Comparison of ENCODE assay signal across 7 mouse cellular contexts in genomic region chr14:84447661-84448380, GRCm38 (mm10). TPM values are rescaled to one million over a fixed set of nuclear protein-coding genes. Genes with fewer than 3 reads are reported as not detected.
DNase-seq lines count a peak whose midpoint lies in the region; ATAC-seq and TF ChIP-seq lines count a peak whose summit lies in the region.

No protein-coding gene starts in this region.

- no peaks in the 10 kb centered on the region for H3K36me3 ChIP-seq in ES-E14 (ENCODE audit: control insufficient read depth, insufficient read depth, low read length, poor library complexity, severe bottlenecking)
- no peaks in the 10 kb centered on the region for H3K36me3 ChIP-seq in intestine, postnatal 0 days (ENCODE audit: control insufficient read depth, insufficient read depth)
- no peaks in the 10 kb centered on the region for H3K36me3 ChIP-seq in limb, embryonic 10.5 days

- peak overlapping the region; percentile 43 to 49; a peak in 3 of 4 replicates for H3K4me3 ChIP-seq in ES-E14 (ENCODE audit: insufficient read depth in 1 of 2, low read depth in 1 of 2, low read length in 2 of 2, poor library complexity in 1 of 2, severe bottlenecking in 1 of 2)
- peak overlapping the region; percentile 35 for H3K4me3 ChIP-seq in intestine, postnatal 0 days (ENCODE audit: low read depth, low read length)
- H3K4me3 ChIP-seq in limb, embryonic 10.5 days = peak overlapping the region; percentile 66

- peak; percentile 42 for TF ChIP-seq CTCF in intestine, postnatal 0 days (IDR thresholded peaks at IDR 0.05; ENCODE audit: low read depth)

- peaks cover 0 to 15% of the 10 kb centered on the region in 2 experiments; a peak in 1 of 4 replicates for H3K4me1 ChIP-seq in ES-E14 (ENCODE audit: control insufficient read depth in 2 of 2, insufficient read depth in 2 of 2, low read length in 2 of 2, poor library complexity in 1 of 2)
- H3K4me1 ChIP-seq in intestine, postnatal 0 days (replicated peaks; ENCODE audit: control insufficient read depth, insufficient read depth, low read length) = 0 out of 2 replicates have a peak, but pooled peaks cover 5% of the 10 kb centered on the region
- H3K4me1 ChIP-seq in limb, embryonic 10.5 days = peaks cover 41% of the 10 kb centered on the region

- no peak overlapping the region for H3K27ac ChIP-seq in ES-E14 (ENCODE audit: insufficient read depth, low read depth, low read length, poor library complexity, severe bottlenecking)
- no peak overlapping the region for H3K27ac ChIP-seq in intestine, postnatal 0 days (ENCODE audit: low read depth, low read length)
- no peak overlapping the region for H3K27ac ChIP-seq in limb, embryonic 10.5 days

- peak; percentile 19 for DNase-seq in ES-E14 (ENCODE audit: low read depth, low spot score)
- peak; percentile 6 for DNase-seq in adrenal gland, postnatal 14 days
- peak; percentile 50 for DNase-seq in limb, embryonic 10.5 days (ENCODE audit: low spot score)
- peak; percentile 46 for DNase-seq in neural tube, embryonic 10.5 days (ENCODE audit: extremely low spot score, low spot score)

- H3K9ac ChIP-seq in ES-E14 (ENCODE audit: insufficient read depth, low read depth, low read length, poor library complexity, severe bottlenecking) = no peak overlapping the region
- H3K9ac ChIP-seq in intestine, postnatal 0 days (ENCODE audit: low read depth, low read length) = no peak overlapping the region

- in situ Hi-C loops in ES-E14 (cut with MboI; ENCODE audit: low sequenced_read_pairs in 2 of 2, unreplicated experiment in 2 of 2) = no loop called here

- no peaks in the 10 kb centered on the region for H3K9me3 ChIP-seq in ES-E14 (ENCODE audit: control insufficient read depth, insufficient read depth, low read depth, low read length)
- no peaks in the 10 kb centered on the region for H3K9me3 ChIP-seq in intestine, postnatal 0 days (ENCODE audit: control insufficient read depth)
- no peaks in the 10 kb centered on the region for H3K9me3 ChIP-seq in limb, embryonic 10.5 days (replicated peaks)

- peak overlapping the region; percentile 67 for H3K4me2 ChIP-seq in intestine, postnatal 0 days (replicated peaks; ENCODE audit: low read depth)

- WGBS in intestine, postnatal 0 days = 4% methylated on average over 45 of the region's 45 CpGs
- 5% methylated on average over 45 of the region's 45 CpGs for WGBS in limb, embryonic 10.5 days

- peak; percentile 11; the same call in 1 of the 2 replicates for ATAC-seq in frontal cortex, adult (ENCODE audit: low TSS enrichment)
- no peak for ATAC-seq in intestine, postnatal 0 days
- ATAC-seq in activated CD4-positive, CD25-positive, alpha-beta regulatory T cell, adult 4 months = no peak

- peaks cover 55% of the 10 kb centered on the region for H3K27me3 ChIP-seq in intestine, postnatal 0 days (replicated peaks; ENCODE audit: control insufficient read depth, insufficient read depth, low read length)
- H3K27me3 ChIP-seq in limb, embryonic 10.5 days (ENCODE audit: low read depth, poor library complexity, severe bottlenecking) = peaks cover 58% of the 10 kb centered on the region

TF ChIP-seq in ES-E14, 5 proteins besides CTCF, POLR2A, EP300 and RAD21:
- TF ChIP-seq ZC3H11A (IDR thresholded peaks at IDR 0.05; ENCODE audit: borderline replicate concordance, low read depth, low read length) = no peak
- no peak for TF ChIP-seq MAFK (IDR thresholded peaks at IDR 0.05; ENCODE audit: insufficient read depth, low read depth, low read length)

RNA-seq across cellular contexts. Expression of gene Pcdh17, which starts 4.5 kb away (rescaled TPM):
- total RNA-seq in ES-E14 (2012; rRNA removed) = 0.21 and 0.22 TPM in 2 replicates
- 12.4 and 14.2 TPM in 2 replicates for total RNA-seq in adrenal gland, postnatal 14 days (2021)
- 2.8 and 3.3 TPM in 2 replicates for polyA plus RNA-seq in intestine, postnatal 0 days (2015; fragmentation: Nextera tagmentation; extraction: Ambion mirVana)
- polyA plus RNA-seq in limb, embryonic 10.5 days (2016; fragmentation: Nextera tagmentation; extraction: Ambion mirVana) = 4.7 and 6.2 TPM in 2 replicates
- under 1 TPM; 0.04 to 0.36 TPM for polyA plus RNA-seq in activated CD4-positive, CD25-positive, alpha-beta regulatory T cell, adult 4 months (2017; shearing (Covaris generic))
